8 mouse cellular contexts compared by ENCODE assay signal in genomic region chr1:192752659-192753601, GRCm38 (mm10). TPM values are rescaled to one million over a fixed set of nuclear protein-coding genes. Genes with fewer than 3 reads are reported as not detected.
DNase-seq lines count a peak whose midpoint lies in the region; ATAC-seq and TF ChIP-seq lines count a peak whose summit lies in the region.

No protein-coding gene starts in this region.

- H3K36me3 ChIP-seq in forebrain, embryonic 14.5 days (ENCODE audit: control insufficient read depth, insufficient read depth, low read length) = no peaks in the 10 kb centered on the region
- no peaks in the 10 kb centered on the region for H3K36me3 ChIP-seq in forebrain, embryonic 13.5 days (ENCODE audit: poor library complexity, severe bottlenecking)

- no peak overlapping the region for H3K4me3 ChIP-seq in forebrain, embryonic 14.5 days (ENCODE audit: low read depth, low read length)
- no peak overlapping the region for H3K4me3 ChIP-seq in forebrain, embryonic 13.5 days
- H3K4me3 ChIP-seq in lung, adult 2 months (replicated peaks; ENCODE audit: extremely low read depth, low read depth, low read length) = peak overlapping the region; percentile 15

- WGBS in forebrain, embryonic 14.5 days = 22% methylated on average over 8 of the region's 8 CpGs
- 21% methylated on average over 8 of the region's 8 CpGs for WGBS in forebrain, embryonic 13.5 days
- WGBS in lung, adult 2 months = 29% methylated on average over 8 of the region's 8 CpGs

- H3K9me3 ChIP-seq in forebrain, embryonic 14.5 days (replicated peaks; ENCODE audit: control insufficient read depth, low read length) = no peaks in the 10 kb centered on the region
- no peaks in the 10 kb centered on the region for H3K9me3 ChIP-seq in forebrain, embryonic 13.5 days (replicated peaks)

- H3K4me2 ChIP-seq in forebrain, embryonic 14.5 days (ENCODE audit: low read length) = no peak overlapping the region
- no peak overlapping the region for H3K4me2 ChIP-seq in forebrain, embryonic 13.5 days

- H3K27ac ChIP-seq in forebrain, embryonic 14.5 days (ENCODE audit: low read depth, low read length) = peak overlapping the region; percentile 33; the same call in 1 of the 2 replicates
- no peak overlapping the region for H3K27ac ChIP-seq in forebrain, embryonic 13.5 days

- peaks cover 16% of the 10 kb centered on the region for H3K4me1 ChIP-seq in forebrain, embryonic 14.5 days (ENCODE audit: control insufficient read depth, insufficient read depth, low read length)
- H3K4me1 ChIP-seq in forebrain, embryonic 13.5 days = peaks cover 32% of the 10 kb centered on the region
- H3K4me1 ChIP-seq in lung, adult 2 months (ENCODE audit: control insufficient read depth, insufficient read depth, low read length) = peaks cover 10% of the 10 kb centered on the region

- no peak for TF ChIP-seq CTCF in lung, adult 2 months (IDR thresholded peaks at IDR 0.05; ENCODE audit: insufficient read depth, low read length)

- TF ChIP-seq POLR2A in lung, adult 2 months (IDR thresholded peaks at IDR 0.05; ENCODE audit: borderline replicate concordance, extremely low read depth, low read depth, low read length) = no peak

- H3K9ac ChIP-seq in forebrain, embryonic 14.5 days (ENCODE audit: low read length) = no peak overlapping the region
- no peak overlapping the region for H3K9ac ChIP-seq in forebrain, embryonic 13.5 days

- H3K27me3 ChIP-seq in forebrain, embryonic 14.5 days (replicated peaks; ENCODE audit: control insufficient read depth, insufficient read depth, low read length) = no peaks in the 10 kb centered on the region
- no peaks in the 10 kb centered on the region for H3K27me3 ChIP-seq in forebrain, embryonic 13.5 days

- peak; percentile 23 for DNase-seq in forebrain, embryonic 14.5 days (ENCODE audit: low spot score)
- DNase-seq in lung, adult 2 months = no peak
- no peak for DNase-seq in frontal cortex, postnatal 25 days (ENCODE audit: low spot score in 2 of 2)
- DNase-seq in thymus, postnatal 36 days = no peak

- ATAC-seq in forebrain, embryonic 14.5 days = no peak
- ATAC-seq in forebrain, embryonic 13.5 days = no peak
- peak; percentile 88 for ATAC-seq in common myeloid progenitor, adult 5-6 weeks (replicated peaks; ENCODE audit: low read depth, poor library complexity, severe bottlenecking)
- peak; percentile 75 for ATAC-seq in inflammation-experienced regulatory T-cells, adult 6 months
- peak; percentile 85 for ATAC-seq in neutrophil, adult 5-6 weeks (ENCODE audit: extremely low read depth, insufficient number of reproducible peaks, low FRiP score, poor library complexity, severe bottlenecking)

RNA-seq across cellular contexts. Expression of gene Hhat, which starts 18.1 kb away (rescaled TPM):
- polyA plus RNA-seq in forebrain, embryonic 14.5 days (2014; fragmentation: Nextera tagmentation; extraction: Ambion mirVana) = 3.5 and 3.8 TPM in 2 replicates
- polyA plus RNA-seq in forebrain, embryonic 13.5 days (2015; fragmentation: Nextera tagmentation; extraction: Ambion mirVana) = 2.6 and 3.2 TPM in 2 replicates
- 3.4 and 7.1 TPM in 2 replicates for total RNA-seq in common myeloid progenitor, adult 5-6 weeks (2017)
- polyA plus RNA-seq in inflammation-experienced regulatory T-cells, adult 6 months (2017; shearing (Covaris generic)) = 1 to 10 TPM in 2 of 3 experiments, under 1 TPM in 1; 0.84 to 2.9 (median 2.8) TPM
- 2.5 and 2.7 TPM in 2 replicates for polyA plus RNA-seq in lung, adult 2 months (2012; rRNA removed)
- 3.7 and 9.0 TPM in 2 replicates for total RNA-seq in neutrophil, adult 5-6 weeks (2017)

Comparison
In these comparisons a context has a peak if more than half of its experiments do, and no peak if none do; other contexts are left out.
1. ATAC-seq: peak in common myeloid progenitor, adult 5-6 weeks (single experiment), inflammation-experienced regulatory T-cells, adult 6 months (single experiment) and neutrophil, adult 5-6 weeks (single experiment); none in forebrain, embryonic 14.5 days (single experiment) and forebrain, embryonic 13.5 days (single experiment).